Mouse (Mus musculus) erythroblast, embryonic 14.5 days (primary cell): ENCODE measurements around the gene Actr8.

Source experiments
- GATA1 ChIP-seq: IDR thresholded peaks from 2 replicates; pipeline ENCODE4 v1.6.1; 2012; ENCODE audit warnings: low read length, inconsistent platforms, mixed read lengths
- TAL1 ChIP-seq: IDR thresholded peaks from 3 replicates; pipeline ENCODE4 v1.6.1; 2012; ENCODE audit warnings: low read length, inconsistent platforms, mixed read lengths

- TF ChIP-seq TAL1 (no peak), GATA1 (no peak)
Measured at GRCm38 (mm10) chr14:30038431-30038830, 60.3 kb downstream of the Actr8 start.
